Mouse (Mus musculus) MEL (cell line): ENCODE measurements around the gene Pard3b. TPM values are rescaled to one million over a fixed set of nuclear protein-coding genes. Genes with fewer than 3 reads are reported as not detected.

Source experiments
- DNase-seq: peaks from one replicate; pipeline ENCODE4 v3.0.0; 2011; ENCODE audit warnings: low read depth, low spot score
- H3K27ac ChIP-seq: 2 replicates; pipeline ENCODE4 v1.5.1; 2012; ENCODE audit warnings: low read depth, mild to moderate bottlenecking, control low read depth, low read length, moderate library complexity; ENCODE audit not compliant: control insufficient read depth
- H3K27me3 ChIP-seq, 2 experiments: fragments of 150-350 bp in 1 of 2; sonication (generic) in 1 of 2; 2 replicates each; pipeline ENCODE4 v1.6.1; 2012; ENCODE audit warnings: low read length in 2 of 2, mild to moderate bottlenecking in 2 of 2, improper control_type of control experiment in 1 of 2, moderate library complexity in 1 of 2; ENCODE audit not compliant: insufficient read depth in 2 of 2, control insufficient read depth in 1 of 2
- H3K36me3 ChIP-seq, 2 experiments: 2 replicates each; pipeline ENCODE4 v1.6.1; 2012 to 2014; ENCODE audit warnings: low read length in 2 of 2, improper control_type of control experiment in 1 of 2, inconsistent platforms in 1 of 2, mild to moderate bottlenecking in 1 of 2; ENCODE audit not compliant: insufficient read depth in 2 of 2, control insufficient read depth in 1 of 2
- H3K4me1 ChIP-seq, 2 experiments: fragments of 150-350 bp in 1 of 2; sonication (generic) in 1 of 2; 2 replicates each; pipeline ENCODE4 v1.6.1; 2012; ENCODE audit warnings: low read length in 2 of 2, improper control_type of control experiment in 1 of 2, mild to moderate bottlenecking in 1 of 2; ENCODE audit not compliant: insufficient read depth in 2 of 2, control insufficient read depth in 1 of 2
- H3K4me3 ChIP-seq, 2 experiments: fragments of 150-350 bp in 1 of 2; sonication (generic) in 1 of 2; 2 replicates each; pipeline ENCODE4 v1.5.1; 2012; ENCODE audit warnings: low read depth in 2 of 2, low read length in 2 of 2, mild to moderate bottlenecking in 2 of 2, moderate library complexity in 2 of 2, control low read depth in 1 of 2, improper control_type of control experiment in 1 of 2; ENCODE audit not compliant: control insufficient read depth in 1 of 2, insufficient read depth in 1 of 2
- H3K79me2 ChIP-seq: 2 replicates; pipeline ENCODE4 v1.6.1; 2012; ENCODE audit warnings: mild to moderate bottlenecking, low read length, moderate library complexity; ENCODE audit not compliant: control insufficient read depth, poor library complexity, insufficient read depth
- H3K9ac ChIP-seq: 2 replicates; pipeline ENCODE4 v1.6.1; 2012; ENCODE audit warnings: low read depth, mild to moderate bottlenecking, control low read depth, low read length, moderate library complexity; ENCODE audit not compliant: control insufficient read depth, poor library complexity, severe bottlenecking
- H3K9me3 ChIP-seq: fragments of 150-350 bp; sonication (generic); replicated peaks from 2 replicates; pipeline ENCODE4 v1.6.1; 2012; ENCODE audit warnings: mild to moderate bottlenecking, low read length, improper control_type of control experiment, moderate library complexity; ENCODE audit not compliant: insufficient read depth
- BHLHE40 ChIP-seq: IDR thresholded peaks from 2 replicates; pipeline ENCODE4 v1.6.1; 2012; ENCODE audit warnings: low read depth, mild to moderate bottlenecking, inconsistent platforms, low read length, improper control_type of control experiment, borderline replicate concordance
- CHD2 ChIP-seq: IDR thresholded peaks from 2 replicates; pipeline ENCODE4 v1.6.1; 2011; ENCODE audit warnings: low read length, improper control_type of control experiment
- CTCF ChIP-seq, 3 experiments: IDR thresholded peaks in 2 of 3; conservative IDR thresholded peaks in 1 of 3; 2 replicates each; pipeline ENCODE4 v1.5.1; 2011 to 2012; ENCODE audit warnings: low read length in 3 of 3, low read depth in 2 of 3, mild to moderate bottlenecking in 2 of 3, improper control_type of control experiment in 1 of 3, inconsistent platforms in 1 of 3, mixed read lengths in 1 of 3, moderate library complexity in 1 of 3; ENCODE audit not compliant: control insufficient read depth in 1 of 3, insufficient read depth in 1 of 3, poor library complexity in 1 of 3, severe bottlenecking in 1 of 3
- E2F4 ChIP-seq: IDR thresholded peaks from 2 replicates; pipeline ENCODE4 v1.6.1; 2011; ENCODE audit warnings: low read depth, low read length, improper control_type of control experiment, borderline replicate concordance
- EP300 ChIP-seq, 2 experiments: IDR thresholded peaks; 2 replicates each; pipeline ENCODE4 v1.6.1; 2011; ENCODE audit warnings: improper control_type of control experiment in 2 of 2, low read length in 2 of 2, low read depth in 1 of 2, mild to moderate bottlenecking in 1 of 2
- GATA1 ChIP-seq: IDR thresholded peaks from 2 replicates; pipeline ENCODE4 v1.6.1; 2011; ENCODE audit warnings: low read depth, low read length, improper control_type of control experiment
- HCFC1 ChIP-seq: IDR thresholded peaks from 2 replicates; pipeline ENCODE4 v1.6.1; 2012; ENCODE audit warnings: low read depth, mild to moderate bottlenecking, inconsistent platforms, low read length, improper control_type of control experiment, moderate library complexity
- JUND ChIP-seq: IDR thresholded peaks from 2 replicates; pipeline ENCODE4 v1.6.1; 2011; ENCODE audit warnings: low read depth, mild to moderate bottlenecking, improper control_type of control experiment, low read length
- MAX ChIP-seq: IDR thresholded peaks from 2 replicates; pipeline ENCODE4 v1.6.1; 2011; ENCODE audit warnings: low read length, improper control_type of control experiment
- MEF2A ChIP-seq: IDR thresholded peaks from 2 replicates; pipeline ENCODE4 v1.6.1; 2014; ENCODE audit warnings: low read depth, mild to moderate bottlenecking, inconsistent platforms, low read length, improper control_type of control experiment; ENCODE audit not compliant: poor library complexity, insufficient replicate concordance, severe bottlenecking; ENCODE audit errors: extremely low read depth
- MXI1 ChIP-seq: IDR thresholded peaks from 2 replicates; pipeline ENCODE4 v1.6.1; 2011; ENCODE audit warnings: mild to moderate bottlenecking, low read depth, low read length, improper control_type of control experiment
- MYC ChIP-seq: IDR thresholded peaks from 2 replicates; pipeline ENCODE4 v1.6.1; 2011; ENCODE audit warnings: low read depth, mild to moderate bottlenecking, low read length, improper control_type of control experiment, moderate library complexity
- NELFE ChIP-seq: IDR thresholded peaks from 2 replicates; pipeline ENCODE4 v1.6.1; 2011; ENCODE audit warnings: low read depth, low read length, improper control_type of control experiment
- NRF1 ChIP-seq: IDR thresholded peaks from 2 replicates; pipeline ENCODE4 v1.6.1; 2014; ENCODE audit warnings: low read depth, mild to moderate bottlenecking, inconsistent platforms, low read length, improper control_type of control experiment, moderate library complexity; ENCODE audit not compliant: poor library complexity, insufficient read depth, severe bottlenecking
- POLR2AphosphoS5 ChIP-seq: IDR thresholded peaks from 2 replicates; pipeline ENCODE4 v1.6.1; 2012; ENCODE audit warnings: low read depth, borderline replicate concordance, mild to moderate bottlenecking, inconsistent platforms, low read length, moderate library complexity, mixed read lengths
- RAD21 ChIP-seq: IDR thresholded peaks from 2 replicates; pipeline ENCODE4 v1.6.1; 2011; ENCODE audit warnings: mild to moderate bottlenecking, low read depth, low read length, improper control_type of control experiment
- SIN3A ChIP-seq: IDR thresholded peaks from 2 replicates; pipeline ENCODE4 v1.6.1; 2012; ENCODE audit warnings: low read length, improper control_type of control experiment, inconsistent platforms
- SMC3 ChIP-seq: IDR thresholded peaks from 2 replicates; pipeline ENCODE4 v1.6.1; 2011; ENCODE audit warnings: low read depth, low read length, improper control_type of control experiment
- TAL1 ChIP-seq: IDR thresholded peaks from 2 replicates; pipeline ENCODE4 v1.6.1; 2012; ENCODE audit warnings: mild to moderate bottlenecking, inconsistent platforms, low read length, moderate library complexity, mixed read lengths
- TBP ChIP-seq: IDR thresholded peaks from 2 replicates; pipeline ENCODE4 v1.8.0; 2011; ENCODE audit warnings: low read depth, low read length, improper control_type of control experiment
- TCF12 ChIP-seq: IDR thresholded peaks from 2 replicates; pipeline ENCODE4 v1.6.1; 2014; ENCODE audit warnings: low read depth, mild to moderate bottlenecking, inconsistent platforms, low read length, improper control_type of control experiment, moderate library complexity
- ZKSCAN1 ChIP-seq: IDR thresholded peaks from 2 replicates; pipeline ENCODE4 v1.6.1; 2012; ENCODE audit warnings: low read depth, mild to moderate bottlenecking, inconsistent platforms, low read length, improper control_type of control experiment, moderate library complexity
- ZNF384 ChIP-seq: IDR thresholded peaks from 2 replicates; pipeline ENCODE4 v1.6.1; 2012; ENCODE audit warnings: low read depth, mild to moderate bottlenecking, inconsistent platforms, low read length, improper control_type of control experiment
- polyA plus RNA-seq, 2 experiments: library from polyadenylated mRNA; stranded (reverse) in 1 of 2; unstranded in 1 of 2; fragments of >175 nt in 1 of 2; fragments of >200 nt in 1 of 2; gene quantifications; 2 replicates each; pipeline versions ENCODE4 v1.2.1 to v1.2.4; 2012; ENCODE audit warnings: low replicate concordance in 2 of 2, low read depth in 1 of 2; ENCODE audit not compliant: insufficient read length in 2 of 2, insufficient read depth in 1 of 2, missing spikeins in 1 of 2
- total RNA-seq: library from RNA; depleted of rRNA; stranded (reverse); fragments of 300-350 nt; gene quantifications from 2 replicates; pipeline ENCODE4 v1.2.3, GENCODE M21; 2012

Pard3b gene
- total and polyA plus RNA-seq, 3 experiments = not detected

GRCm38 (mm10) chr1:62624166-62624565 lies 985.5 kb downstream of the Pard3b start:
- Histone ChIP-seq H3K9me3 (no peaks in the 10 kb centered on the region), H3K9ac (no peak overlapping the region), H3K4me1 (no peaks in the 10 kb centered on the region), H3K27ac (no peak overlapping the region), H3K27me3 (no peaks in the 10 kb centered on the region), H3K79me2 (no peaks in the 10 kb centered on the region), H3K4me3 (no peak overlapping the region), H3K36me3 (no peaks in the 10 kb centered on the region)
- TF ChIP-seq SIN3A (no peak), E2F4 (no peak), EP300 (IDR thresholded peaks at IDR 0.05; ENCODE audit: low read depth in 1 of 2, low read length in 2 of 2) (no peak), GATA1 (no peak), TBP (no peak), HCFC1 (no peak), MEF2A (no peak), ZNF384 (no peak), CHD2 (no peak), MAX (no peak), ZKSCAN1 (no peak), TCF12 (no peak), NELFE (no peak), MXI1 (no peak), BHLHE40 (no peak), CTCF (IDR thresholded peaks at IDR 0.05 in 2 of 3, conservative IDR thresholded peaks at IDR 0.05 in 1 of 3; ENCODE audit: control insufficient read depth in 1 of 3, insufficient read depth in 1 of 3, low read depth in 2 of 3, low read length in 3 of 3, poor library complexity in 1 of 3, severe bottlenecking in 1 of 3) (no peak)
- no peak for DNase-seq

GRCm38 (mm10) chr1:62624836-62625235 lies 986.2 kb downstream of the Pard3b start:
- no peaks in the 10 kb centered on the region for H3K36me3 ChIP-seq
- no peak for TF ChIP-seq TCF12
- TF ChIP-seq NRF1 = no peak
- no peak for TF ChIP-seq NELFE
- TF ChIP-seq JUND = no peak
- no peak for TF ChIP-seq MEF2A
- no peak for TF ChIP-seq SMC3
- TF ChIP-seq MYC = no peak
- no peak for TF ChIP-seq POLR2AphosphoS5
- no peak for TF ChIP-seq TAL1
- no peak for TF ChIP-seq RAD21
- TF ChIP-seq E2F4 = no peak
- no peak for TF ChIP-seq ZKSCAN1
- no peaks in the 10 kb centered on the region for H3K79me2 ChIP-seq
- no peak overlapping the region for H3K9ac ChIP-seq
- no peak overlapping the region for H3K4me3 ChIP-seq
- no peaks in the 10 kb centered on the region for H3K4me1 ChIP-seq
- no peaks in the 10 kb centered on the region for H3K9me3 ChIP-seq
- DNase-seq = no peak
- H3K27me3 ChIP-seq = no peaks in the 10 kb centered on the region
- no peak overlapping the region for H3K27ac ChIP-seq
